Mouse (Mus musculus): Measurements from ENCODE around the gene Kptn.

GRCm38 (mm10) chr7:16110158-16110557 lies 9.5 kb upstream of the Kptn start:
- no peak for TF ChIP-seq CTCF (IDR thresholded peaks at IDR 0.05; ENCODE audit: extremely low read depth, insufficient read depth, insufficient read length, insufficient replicate concordance)
- TF ChIP-seq POLR2A (IDR thresholded peaks at IDR 0.05; ENCODE audit: low read depth, low read length), result no peak

All from spleen, adult 2 months (tissue).